Mouse (Mus musculus): ENCODE results near the gene Stpg3. TPM values are rescaled to one million over a fixed set of nuclear protein-coding genes. Genes with fewer than 3 reads are reported as not detected.

The Stpg3 gene
- polyA plus RNA-seq, 1 experiment from 2014 or later = not detected

DNA sequence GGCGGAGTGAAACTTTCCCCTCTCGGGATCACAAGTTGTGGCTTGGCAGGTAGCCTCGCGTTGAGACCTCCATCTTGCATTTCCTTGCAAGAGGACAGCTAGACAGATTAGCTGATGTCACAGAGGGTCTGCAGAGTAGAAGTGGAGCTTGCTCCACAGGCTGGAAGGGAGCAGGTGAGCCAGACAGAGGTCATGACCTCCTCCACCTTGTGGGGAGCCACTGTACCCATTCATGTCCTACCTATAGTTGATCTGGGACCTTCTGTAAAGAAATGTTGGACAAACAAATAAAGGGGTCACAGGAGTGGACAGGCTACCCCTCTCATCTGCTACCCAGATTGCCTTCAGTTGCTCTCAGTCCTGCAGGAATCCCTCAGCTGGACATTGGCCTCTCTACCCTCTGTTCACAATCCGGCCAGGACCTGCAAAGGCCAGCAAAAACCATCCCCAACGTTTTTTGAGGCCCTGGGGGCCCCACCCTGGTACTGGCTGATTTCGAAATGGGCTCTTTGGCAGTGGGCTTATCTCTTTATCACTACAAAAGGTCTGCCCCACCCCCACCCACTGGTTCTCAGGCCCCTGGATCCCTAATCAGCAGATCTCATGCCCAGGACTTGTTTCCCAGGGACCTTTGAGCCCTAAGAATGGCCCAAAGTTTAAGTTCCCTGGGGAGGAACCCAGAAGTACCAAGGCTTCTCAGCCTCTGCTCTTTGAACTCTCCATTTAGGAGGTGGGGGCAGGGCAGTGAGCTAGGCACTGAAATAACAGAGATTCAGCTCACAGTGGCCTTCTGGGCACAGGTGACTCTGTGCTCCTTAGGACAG, 39.4 kb downstream of the Stpg3 start:
- H3K36me3 ChIP-seq (ENCODE audit: control insufficient read depth, insufficient read depth, low read length) = no peaks in the 10 kb centered on the region
- H3K4me2 ChIP-seq = no peak overlapping the region
- no peak overlapping the region; the same call in 1 of the 2 replicates for H3K9ac ChIP-seq (ENCODE audit: low read length)
- H3K4me3 ChIP-seq (ENCODE audit: low read depth, low read length) = no peak overlapping the region
- H3K9me3 ChIP-seq (ENCODE audit: control insufficient read depth, low read length) = no peaks in the 10 kb centered on the region
- H3K27me3 ChIP-seq (ENCODE audit: control insufficient read depth, insufficient read depth, low read length) = no peaks in the 10 kb centered on the region
- 47% methylated on average over 7 of the region's 7 CpGs for WGBS
- ATAC-seq (ENCODE audit: low FRiP score) (no peak), DNase-seq (ENCODE audit: low spot score, missing footprints) (peak; percentile 75)
- no peak overlapping the region for H3K27ac ChIP-seq (ENCODE audit: low read depth, low read length)
- peaks cover 52% of the 10 kb centered on the region for H3K4me1 ChIP-seq (ENCODE audit: control insufficient read depth, insufficient read depth, low read length)

DNA sequence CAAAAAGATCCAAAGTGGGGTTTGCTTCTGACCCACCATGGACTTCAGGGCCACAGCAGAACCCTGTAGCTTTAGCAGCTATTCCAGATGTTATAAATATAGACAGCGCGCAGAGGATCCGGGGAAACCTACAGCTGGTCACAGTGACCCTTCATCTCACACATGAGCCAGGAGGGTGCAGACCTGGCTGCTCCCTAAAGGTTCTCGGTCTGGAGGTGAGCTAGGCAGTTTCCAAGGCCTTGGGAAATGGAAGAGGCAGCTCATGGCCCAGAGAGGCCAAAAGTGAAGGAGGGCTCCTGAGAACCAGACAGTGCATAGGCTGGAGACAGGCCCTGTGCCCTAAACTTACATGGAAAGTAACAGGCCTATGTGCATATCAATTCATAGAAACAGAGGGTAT, 40.6 kb downstream of the Stpg3 start:
- H3K27ac ChIP-seq (ENCODE audit: low read depth, low read length) = no peak overlapping the region
- DNase-seq (ENCODE audit: low spot score, missing footprints) = no peak
- WGBS = 96% methylated on average over 4 of the region's 4 CpGs
- H3K36me3 ChIP-seq (ENCODE audit: control insufficient read depth, insufficient read depth, low read length) = no peaks in the 10 kb centered on the region
- H3K4me1 ChIP-seq (ENCODE audit: control insufficient read depth, insufficient read depth, low read length) = peaks cover 51% of the 10 kb centered on the region
- H3K9ac ChIP-seq (ENCODE audit: low read length) = no peak overlapping the region
- no peak overlapping the region for H3K4me2 ChIP-seq
- no peak for ATAC-seq (ENCODE audit: low FRiP score)
- H3K27me3 ChIP-seq (ENCODE audit: control insufficient read depth, insufficient read depth, low read length) = no peaks in the 10 kb centered on the region
- no peaks in the 10 kb centered on the region for H3K9me3 ChIP-seq (ENCODE audit: control insufficient read depth, low read length)
- no peak overlapping the region for H3K4me3 ChIP-seq (ENCODE audit: low read depth, low read length)

DNA sequence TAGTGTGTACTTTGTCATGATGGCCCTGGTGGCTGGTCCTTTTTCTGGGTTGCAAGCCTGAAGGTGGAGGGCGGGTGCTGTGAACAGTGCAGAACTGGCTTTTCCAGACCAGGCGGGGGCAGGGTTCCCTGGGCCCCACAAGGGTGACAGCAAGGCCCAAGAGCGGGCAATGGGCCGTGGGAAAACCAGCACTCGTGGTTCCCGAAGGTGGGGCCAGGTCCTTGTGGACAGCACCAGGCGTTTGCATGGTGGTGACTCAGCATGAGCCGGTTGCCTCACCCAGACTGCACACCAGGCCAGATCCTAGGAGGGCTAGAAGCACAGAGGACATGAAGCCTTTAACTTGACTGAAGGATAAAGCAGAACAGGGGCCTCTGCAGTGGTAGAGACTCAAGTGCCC, 41.8 kb downstream of the Stpg3 start:
- Histone ChIP-seq H3K4me1 (ENCODE audit: control insufficient read depth, insufficient read depth, low read length) (peaks cover 50% of the 10 kb centered on the region), H3K4me2 (no peak overlapping the region), H3K36me3 (ENCODE audit: control insufficient read depth, insufficient read depth, low read length) (no peaks in the 10 kb centered on the region), H3K4me3 (ENCODE audit: low read depth, low read length) (no peak overlapping the region), H3K9ac (ENCODE audit: low read length) (no peak overlapping the region), H3K9me3 (ENCODE audit: control insufficient read depth, low read length) (no peaks in the 10 kb centered on the region), H3K27me3 (ENCODE audit: control insufficient read depth, insufficient read depth, low read length) (no peaks in the 10 kb centered on the region), H3K27ac (ENCODE audit: low read depth, low read length) (no peak overlapping the region)
- ATAC-seq (ENCODE audit: low FRiP score) (no peak), DNase-seq (ENCODE audit: low spot score, missing footprints) (peak; percentile 81)
- WGBS = 72% methylated on average over 8 of the region's 8 CpGs

DNA sequence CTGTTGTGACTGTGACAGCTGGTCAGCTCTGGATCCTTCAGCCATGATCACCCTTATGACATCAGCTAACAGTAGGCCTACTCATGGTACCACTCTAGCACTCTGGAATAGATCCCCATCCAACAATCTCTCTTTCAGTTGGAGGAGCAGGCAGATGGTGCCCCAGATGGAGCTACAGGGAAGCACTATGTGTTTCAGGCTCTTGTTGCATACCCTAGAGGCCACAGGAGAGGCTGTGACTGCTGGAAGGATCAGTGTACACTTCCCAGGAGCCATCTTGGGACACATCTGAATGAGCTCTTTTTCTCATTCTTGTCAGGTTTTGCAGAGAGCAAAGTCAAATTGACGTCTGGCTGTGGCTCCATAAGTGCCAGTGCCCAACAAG, 42.7 kb downstream of the Stpg3 start:
- 71% methylated on average over 1 of the region's 1 CpGs for WGBS
- ATAC-seq (ENCODE audit: low FRiP score) = no peak

DNA sequence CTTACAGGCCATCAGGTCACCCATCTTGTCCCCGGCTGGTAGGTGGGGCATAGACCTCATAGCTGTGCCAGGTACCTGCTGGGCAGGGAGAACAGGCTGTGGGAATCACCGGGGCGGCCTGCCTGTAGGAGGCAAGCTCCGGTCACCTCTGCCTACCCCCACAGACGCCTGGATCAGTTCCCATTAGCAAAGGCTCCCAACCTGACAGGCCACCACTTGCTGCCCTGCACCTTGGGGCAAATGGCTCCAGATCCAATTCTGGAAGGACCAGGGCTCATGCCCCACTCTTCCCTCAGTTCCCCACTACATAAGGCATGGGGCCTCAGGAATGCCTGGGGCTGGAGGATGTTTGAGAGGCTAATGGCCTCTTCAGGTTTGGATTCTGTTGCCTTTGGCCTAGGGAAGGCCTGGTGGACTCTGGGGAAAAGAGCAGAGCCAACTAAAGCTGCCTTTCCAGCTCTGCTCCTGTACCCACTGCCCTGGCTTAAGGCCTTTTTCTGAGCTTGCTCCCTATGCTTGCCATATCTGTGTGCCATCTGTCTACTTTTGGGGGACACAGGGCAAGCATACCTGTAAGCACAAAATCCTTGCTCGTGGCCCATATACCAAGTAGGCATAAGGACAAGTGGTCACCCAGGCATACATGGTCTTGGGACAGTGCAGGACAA, 43.2 kb downstream of the Stpg3 start:
- DNase-seq (ENCODE audit: low spot score, missing footprints) = no peak
- Histone ChIP-seq H3K27me3 (ENCODE audit: control insufficient read depth, insufficient read depth, low read length) (no peaks in the 10 kb centered on the region), H3K27ac (ENCODE audit: low read depth, low read length) (no peak overlapping the region), H3K4me3 (ENCODE audit: low read depth, low read length) (no peak overlapping the region), H3K9ac (ENCODE audit: low read length) (no peak overlapping the region), H3K36me3 (ENCODE audit: control insufficient read depth, insufficient read depth, low read length) (no peaks in the 10 kb centered on the region), H3K4me2 (no peak overlapping the region), H3K9me3 (ENCODE audit: control insufficient read depth, low read length) (no peaks in the 10 kb centered on the region), H3K4me1 (ENCODE audit: control insufficient read depth, insufficient read depth, low read length) (peaks cover 47% of the 10 kb centered on the region)
- ATAC-seq (ENCODE audit: low FRiP score) = no peak
- 83% methylated on average over 6 of the region's 6 CpGs for WGBS

More for the DNA sequence above, 42.7 kb downstream of the Stpg3 start:
- H3K4me2 ChIP-seq = no peak overlapping the region
- no peak overlapping the region for H3K4me3 ChIP-seq (ENCODE audit: low read depth, low read length)
- peak; percentile 76 for DNase-seq (ENCODE audit: low spot score, missing footprints)
- no peaks in the 10 kb centered on the region for H3K36me3 ChIP-seq (ENCODE audit: control insufficient read depth, insufficient read depth, low read length)
- H3K27me3 ChIP-seq (ENCODE audit: control insufficient read depth, insufficient read depth, low read length) = no peaks in the 10 kb centered on the region
- H3K4me1 ChIP-seq (ENCODE audit: control insufficient read depth, insufficient read depth, low read length) = peaks cover 49% of the 10 kb centered on the region
- H3K9ac ChIP-seq (ENCODE audit: low read length) = no peak overlapping the region
- no peaks in the 10 kb centered on the region for H3K9me3 ChIP-seq (ENCODE audit: control insufficient read depth, low read length)
- H3K27ac ChIP-seq (ENCODE audit: low read depth, low read length) = no peak overlapping the region

DNA sequence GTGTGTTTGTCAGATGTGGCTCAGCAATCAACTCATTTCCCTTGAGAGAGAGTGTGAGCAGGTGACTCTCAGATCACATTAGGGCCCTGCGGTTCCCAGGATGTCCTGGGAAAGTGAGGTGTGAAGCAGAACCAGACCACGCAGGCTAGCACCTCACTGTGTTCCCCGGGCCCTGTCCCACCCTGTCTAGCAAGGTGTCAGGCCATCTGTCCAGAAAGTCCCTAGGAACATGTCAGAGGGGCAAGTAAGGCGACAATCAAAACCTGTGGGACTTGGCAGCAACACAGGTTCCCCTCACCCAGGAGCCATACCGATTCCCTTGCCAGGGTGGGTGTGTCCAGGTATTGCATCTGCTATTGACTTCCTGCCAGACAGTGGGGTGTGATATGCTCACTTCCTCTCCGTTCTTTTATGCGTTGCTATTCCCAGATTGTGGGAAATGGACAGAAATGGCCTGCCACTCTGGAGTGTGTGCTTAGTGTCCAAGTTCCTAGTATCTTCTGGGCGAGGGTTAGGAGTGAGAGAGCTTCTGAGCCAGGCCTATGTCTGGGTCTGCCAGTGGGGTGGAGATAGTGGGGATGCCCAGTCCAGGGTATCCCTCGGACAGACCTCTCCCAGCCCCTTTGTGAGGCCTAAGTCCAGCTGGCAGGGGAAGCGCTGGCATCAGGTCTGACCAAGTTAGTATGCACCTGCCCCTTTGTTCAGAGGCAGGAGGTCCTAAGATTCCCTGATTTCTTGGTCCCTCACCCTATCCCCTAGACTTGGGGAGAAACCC, 43.9 kb downstream of the Stpg3 start:
- H3K4me1 ChIP-seq (ENCODE audit: control insufficient read depth, insufficient read depth, low read length) = peaks cover 43% of the 10 kb centered on the region
- no peaks in the 10 kb centered on the region for H3K27me3 ChIP-seq (ENCODE audit: control insufficient read depth, insufficient read depth, low read length)
- H3K27ac ChIP-seq (ENCODE audit: low read depth, low read length) = peak overlapping the region; percentile 91
- no peaks in the 10 kb centered on the region for H3K9me3 ChIP-seq (ENCODE audit: control insufficient read depth, low read length)
- no peak overlapping the region for H3K4me3 ChIP-seq (ENCODE audit: low read depth, low read length)
- H3K36me3 ChIP-seq (ENCODE audit: control insufficient read depth, insufficient read depth, low read length) = no peaks in the 10 kb centered on the region
- 76% methylated on average over 10 of the region's 10 CpGs for WGBS
- no peak overlapping the region for H3K4me2 ChIP-seq
- no peak for ATAC-seq (ENCODE audit: low FRiP score)
- no peak overlapping the region for H3K9ac ChIP-seq (ENCODE audit: low read length)
- peak; percentile 87 for DNase-seq (ENCODE audit: low spot score, missing footprints)

DNA sequence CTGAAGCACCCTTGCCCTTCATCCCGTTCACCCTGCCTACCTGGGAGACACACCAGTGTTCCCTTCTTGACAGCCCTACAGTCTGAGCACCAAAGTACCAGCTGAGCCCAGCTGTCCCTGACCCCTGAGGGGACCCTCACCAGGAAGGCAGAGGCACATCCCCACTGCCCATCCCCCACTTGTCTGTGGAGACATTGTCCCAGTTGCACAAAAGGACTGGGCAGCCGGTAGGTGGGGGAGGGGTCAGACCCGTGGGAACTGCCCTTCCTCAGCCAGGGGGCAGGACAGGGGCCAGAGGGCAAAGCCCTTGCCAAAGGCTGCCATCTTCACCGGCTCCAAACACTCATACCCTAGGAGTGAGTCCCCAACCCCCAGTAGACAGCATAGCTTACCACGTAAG, 44.7 kb downstream of the Stpg3 start:
- Histone ChIP-seq H3K27ac (ENCODE audit: low read depth, low read length) (peak overlapping the region; percentile 91), H3K4me1 (ENCODE audit: control insufficient read depth, insufficient read depth, low read length) (peaks cover 36% of the 10 kb centered on the region), H3K4me2 (peak overlapping the region; percentile 30), H3K36me3 (ENCODE audit: control insufficient read depth, insufficient read depth, low read length) (no peaks in the 10 kb centered on the region), H3K9me3 (ENCODE audit: control insufficient read depth, low read length) (no peaks in the 10 kb centered on the region), H3K9ac (ENCODE audit: low read length) (peak overlapping the region; percentile 30; the same call in 1 of the 2 replicates), H3K4me3 (ENCODE audit: low read depth, low read length) (no peak overlapping the region), H3K27me3 (ENCODE audit: control insufficient read depth, insufficient read depth, low read length) (no peaks in the 10 kb centered on the region)
- DNase-seq (ENCODE audit: low spot score, missing footprints) = peak; percentile 94
- 13% methylated on average over 5 of the region's 5 CpGs for WGBS
- no peak for ATAC-seq (ENCODE audit: low FRiP score)

DNA sequence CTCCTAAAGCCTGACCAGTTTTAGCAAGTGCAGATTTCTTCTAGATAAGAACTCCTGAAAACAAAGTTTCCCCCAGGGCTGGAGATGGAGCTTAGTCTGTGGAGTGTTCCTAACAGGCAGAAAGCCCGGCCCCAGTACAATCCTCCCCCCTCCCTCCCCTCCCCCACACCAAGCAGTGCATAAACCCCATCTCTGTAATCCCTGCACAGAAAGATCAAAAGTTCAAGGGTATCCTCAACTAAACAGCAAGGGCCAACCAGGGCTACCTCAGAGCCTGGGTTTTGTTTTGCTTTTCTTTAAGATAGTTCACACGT, 45.8 kb downstream of the Stpg3 start:
- peak; percentile 52; the same call in 1 of the 2 replicates for ATAC-seq (ENCODE audit: low FRiP score)
- Histone ChIP-seq H3K9ac (ENCODE audit: low read length) (peak overlapping the region; percentile 64), H3K27ac (ENCODE audit: low read depth, low read length) (peak overlapping the region; percentile 91), H3K4me2 (peak overlapping the region; percentile 64), H3K27me3 (ENCODE audit: control insufficient read depth, insufficient read depth, low read length) (no peaks in the 10 kb centered on the region), H3K36me3 (ENCODE audit: control insufficient read depth, insufficient read depth, low read length) (no peaks in the 10 kb centered on the region), H3K4me3 (ENCODE audit: low read depth, low read length) (peak overlapping the region; percentile 32; the same call in 1 of the 2 replicates), H3K9me3 (ENCODE audit: control insufficient read depth, low read length) (no peaks in the 10 kb centered on the region), H3K4me1 (ENCODE audit: control insufficient read depth, insufficient read depth, low read length) (peaks cover 41% of the 10 kb centered on the region)
- peak; percentile 96 for DNase-seq (ENCODE audit: low spot score, missing footprints)
- WGBS = 6% methylated on average over 2 of the region's 2 CpGs

Data from midbrain, embryonic 11.5 days (tissue).